Mouse (Mus musculus): Measurements from ENCODE around the gene Cdh23.

GRCm38 (mm10) chr10:60289216-60289615 is 407.1 kb downstream of the Cdh23 start:
- no peak for TF ChIP-seq EP300 (IDR thresholded peaks at IDR 0.05; ENCODE audit: low read depth)
- no peak for TF ChIP-seq CTCF (IDR thresholded peaks at IDR 0.05; ENCODE audit: low read depth)

All from heart, postnatal 0 days (tissue).